Mouse (Mus musculus) ovary, postnatal 36 days (tissue): Measurements from ENCODE around the gene Gdf2.

ENCODE experiments used
- DNase-seq: peaks from one replicate; pipeline ENCODE4 v3.0.0; 2022; ENCODE audit warnings: low spot score, mixed read lengths

The Gdf2 gene

DNA sequence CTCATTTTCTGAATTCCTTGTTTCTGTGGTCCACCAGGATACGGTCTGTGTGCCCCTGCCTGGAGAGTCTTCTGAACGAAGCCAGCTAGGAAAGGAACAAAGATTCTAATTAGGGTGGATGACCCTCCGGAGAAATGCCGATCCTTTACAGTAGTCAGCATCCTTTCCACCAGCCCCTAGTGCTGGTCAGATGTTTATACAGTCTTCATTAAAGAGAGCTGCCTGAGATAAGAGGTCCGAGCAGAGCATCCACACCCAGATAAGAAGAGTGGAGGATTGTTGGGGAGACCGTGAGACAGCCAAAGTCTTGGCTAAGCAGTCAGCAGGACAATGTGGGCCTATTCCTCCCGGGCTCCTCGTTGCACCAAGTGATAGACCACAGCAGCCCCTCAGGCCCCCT is at the start of gene Gdf2:
Gene Gdf2 (plus strand): TSS at position 301 of the 400 bp plus-strand sequence.
- no peak for DNase-seq

DNA sequence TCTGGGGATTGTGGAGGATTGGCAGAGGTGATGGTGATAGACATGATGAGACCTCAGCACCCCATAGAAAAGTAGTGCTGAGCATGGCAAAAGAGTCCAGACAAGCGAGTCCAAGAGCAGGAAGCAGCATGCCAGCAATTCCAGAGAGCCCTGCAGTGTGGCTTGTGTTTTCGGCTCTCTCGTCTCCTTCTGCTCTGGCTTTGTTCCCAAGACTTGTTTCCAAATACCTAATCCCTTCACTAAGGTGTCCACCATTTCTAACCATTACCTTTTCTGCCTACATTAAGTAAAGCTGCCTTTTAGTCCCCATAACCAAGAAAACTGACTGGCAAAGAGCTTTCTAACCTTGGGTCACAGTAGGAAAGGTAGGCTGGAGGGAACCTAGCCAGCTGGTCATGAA is 49.3 kb upstream of the Gdf2 start:
- DNase-seq = no peak

DNA sequence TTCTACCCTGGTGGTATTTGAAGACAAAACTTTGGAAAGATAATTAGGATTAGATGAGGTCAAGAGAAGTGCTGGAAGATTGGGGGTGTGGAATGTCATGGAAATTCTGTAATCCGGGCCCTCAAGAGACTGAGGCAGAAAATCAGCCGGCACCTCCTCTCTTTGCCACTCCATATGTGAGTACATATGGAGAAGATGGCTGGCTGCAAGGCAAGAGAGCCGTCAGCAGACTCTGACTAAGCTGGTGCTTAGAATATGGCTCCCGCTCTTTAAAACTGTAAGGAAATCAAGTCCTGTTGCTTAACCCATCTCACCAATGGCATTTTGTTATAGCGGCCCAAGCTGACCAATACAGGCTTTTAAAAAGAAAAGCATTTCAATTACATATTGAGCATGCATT is 45.1 kb upstream of the Gdf2 start:
- no peak for DNase-seq

DNA sequence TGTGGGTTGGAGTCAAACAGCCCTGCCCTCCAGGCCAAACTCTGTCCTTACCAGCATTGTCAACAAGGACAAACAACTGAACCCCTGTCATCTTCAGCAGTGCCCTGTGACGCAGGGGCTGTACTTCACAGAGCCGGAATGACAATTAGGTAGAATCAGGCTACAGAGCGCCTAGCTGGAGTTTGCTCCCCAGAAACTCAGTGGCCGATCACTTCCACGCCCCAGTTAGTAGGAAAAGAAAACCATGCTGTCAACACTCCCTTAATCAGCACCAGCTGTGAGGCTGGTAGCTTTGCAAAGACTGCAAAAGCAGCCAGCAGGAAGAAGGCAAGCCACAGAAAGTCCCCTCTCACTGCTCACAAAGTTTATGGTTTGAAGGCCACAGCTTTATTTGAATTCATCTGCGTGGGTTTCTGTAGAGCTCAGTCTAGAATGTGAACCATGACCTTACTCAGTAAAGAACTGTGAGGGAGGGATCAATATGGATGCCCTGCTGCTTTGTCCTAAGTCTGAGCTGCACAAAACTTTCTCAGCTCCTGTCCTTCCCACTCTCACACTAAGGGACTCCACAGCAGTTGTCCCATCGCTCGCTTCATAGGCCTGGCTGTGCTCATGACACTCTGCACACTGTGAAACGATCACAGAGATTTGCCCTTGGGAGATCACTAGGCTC is 44.1 kb upstream of the Gdf2 start:
- DNase-seq = no peak

DNA sequence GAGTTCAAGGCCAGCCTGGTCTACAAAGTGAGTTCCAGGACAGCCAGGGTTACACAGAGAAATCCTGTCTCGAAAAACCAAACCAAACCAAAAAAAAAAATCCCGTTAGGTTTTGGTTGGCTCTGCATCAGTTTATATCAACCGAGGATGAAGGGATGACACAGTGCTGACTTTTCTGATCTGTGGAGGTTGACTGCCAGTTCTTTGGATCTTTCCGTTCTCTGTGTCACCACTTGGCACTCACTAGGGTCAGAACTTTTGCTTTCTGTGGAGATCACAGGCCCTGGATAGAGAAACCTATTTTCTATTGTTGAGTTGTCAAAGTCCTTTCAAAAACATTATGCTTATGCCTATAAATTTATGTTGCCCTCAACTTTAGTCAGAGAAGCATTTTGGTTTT is 38.1 kb upstream of the Gdf2 start:
- DNase-seq = no peak

DNA sequence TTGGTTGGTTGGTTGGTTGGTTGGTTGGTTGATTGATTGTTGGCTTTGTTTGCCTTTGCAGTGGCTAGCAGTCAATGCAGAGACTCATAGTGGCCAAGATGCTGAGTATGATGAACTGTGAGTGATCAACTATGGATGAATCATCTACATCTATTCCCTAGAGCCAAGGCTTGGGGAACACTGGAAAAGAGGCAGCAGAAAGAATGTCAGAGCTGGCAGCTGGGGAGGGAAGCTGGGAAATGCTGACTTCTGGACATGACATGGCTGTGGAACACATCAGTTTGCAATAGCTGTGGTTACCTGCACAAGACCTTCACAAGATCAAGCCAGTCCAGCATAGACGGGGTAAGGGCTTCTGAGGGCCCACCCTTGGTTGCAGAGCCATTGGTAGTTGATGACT is 37.6 kb upstream of the Gdf2 start:
- no peak for DNase-seq

DNA sequence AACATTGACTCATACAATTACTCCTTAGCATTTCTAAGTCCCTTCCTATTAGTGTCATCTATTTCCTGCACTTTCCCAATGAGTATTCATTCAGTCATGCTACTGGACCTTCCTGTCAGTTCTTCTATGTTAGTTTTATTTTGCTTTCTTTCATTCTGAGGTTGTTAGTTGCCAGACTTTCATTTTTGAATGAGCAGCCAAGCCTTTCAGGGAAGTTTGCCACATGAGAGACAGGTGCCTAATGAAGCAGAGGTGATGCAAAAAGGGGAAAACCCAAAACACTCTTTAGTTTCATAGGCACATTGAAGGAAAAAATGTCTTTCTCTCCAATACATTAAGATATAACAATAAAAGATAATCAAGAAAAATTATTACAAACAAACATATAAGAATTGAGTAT is 36.0 kb upstream of the Gdf2 start:
- DNase-seq = no peak

DNA sequence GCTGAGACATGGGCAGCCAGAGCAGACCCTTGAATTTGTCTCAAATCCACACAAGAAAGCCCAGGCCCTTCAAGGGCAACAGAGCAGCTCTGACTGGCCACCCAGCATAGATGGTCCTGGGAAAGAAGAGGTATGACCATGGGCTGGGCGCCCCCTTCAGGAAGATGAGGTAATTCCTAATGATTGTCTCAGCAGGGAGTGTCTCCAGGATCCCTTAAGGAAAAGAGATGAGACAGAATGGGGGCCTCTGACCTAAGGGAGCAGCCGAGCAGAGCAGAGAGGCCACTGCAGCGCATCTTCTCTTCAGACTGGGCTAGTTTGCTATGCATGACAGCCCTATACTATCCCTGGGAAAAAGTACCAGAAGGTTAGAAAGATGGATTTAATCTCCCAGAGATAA is 27.1 kb upstream of the Gdf2 start:
- peak; percentile 49 for DNase-seq

DNA sequence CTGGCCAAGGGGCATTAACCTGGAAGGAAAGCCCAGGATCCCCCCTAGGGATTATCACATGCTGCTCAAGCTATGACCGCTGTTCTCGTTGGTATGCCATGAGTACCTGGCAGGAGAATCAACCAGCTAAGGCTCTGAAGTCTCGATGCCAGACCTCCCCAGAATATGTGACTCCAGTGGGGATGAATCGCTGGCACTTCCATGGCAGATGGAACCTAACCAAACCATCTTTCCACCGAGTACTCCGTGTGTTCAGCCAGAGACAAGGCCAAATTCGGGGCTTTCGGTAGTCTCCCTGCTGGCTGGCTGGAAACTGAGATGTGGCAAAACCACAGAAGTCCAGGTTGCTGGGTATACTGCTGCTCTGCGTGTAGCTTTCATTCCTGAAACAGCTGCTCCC is 26.6 kb upstream of the Gdf2 start:
- DNase-seq = no peak

DNA sequence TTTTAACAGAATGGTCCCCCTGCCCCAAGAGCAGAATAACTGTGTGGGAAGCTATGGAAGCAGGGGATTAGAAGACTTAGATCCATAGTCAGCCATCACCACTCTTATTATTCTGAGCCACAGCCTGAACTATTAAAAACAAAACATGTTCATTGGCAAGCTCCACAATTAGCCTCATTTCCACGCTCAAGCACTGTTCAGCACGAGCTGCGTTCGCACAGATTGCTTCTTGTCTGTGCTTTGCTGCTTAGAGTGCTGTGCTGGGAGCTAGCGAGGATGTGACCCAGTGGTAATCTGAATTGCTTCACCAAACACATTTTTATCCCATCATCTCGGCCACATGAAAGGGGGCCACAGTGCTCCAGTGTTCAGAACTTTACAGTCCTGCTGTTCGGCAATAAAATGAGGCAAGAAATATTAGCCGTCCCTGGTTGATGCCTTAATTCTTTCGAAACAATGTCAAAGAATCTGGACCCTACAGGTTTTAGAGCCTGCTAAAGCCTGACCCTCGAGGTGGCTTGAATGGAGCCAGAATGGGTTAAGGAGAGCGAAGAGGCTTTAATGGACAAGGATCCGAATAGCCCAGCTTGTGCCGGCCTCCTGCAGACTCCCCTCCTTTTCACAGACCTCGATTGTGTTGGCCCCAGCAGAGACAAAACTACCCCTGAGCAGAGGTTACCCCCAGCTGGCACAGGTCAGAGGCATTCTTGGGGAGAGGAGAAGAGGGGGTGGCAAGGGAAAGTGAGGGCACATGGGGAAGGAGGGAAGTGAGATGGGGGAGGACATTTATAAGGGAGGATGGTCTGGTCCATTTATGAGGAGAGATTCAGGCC is 19.9 kb upstream of the Gdf2 start:
- no peak for DNase-seq

DNA sequence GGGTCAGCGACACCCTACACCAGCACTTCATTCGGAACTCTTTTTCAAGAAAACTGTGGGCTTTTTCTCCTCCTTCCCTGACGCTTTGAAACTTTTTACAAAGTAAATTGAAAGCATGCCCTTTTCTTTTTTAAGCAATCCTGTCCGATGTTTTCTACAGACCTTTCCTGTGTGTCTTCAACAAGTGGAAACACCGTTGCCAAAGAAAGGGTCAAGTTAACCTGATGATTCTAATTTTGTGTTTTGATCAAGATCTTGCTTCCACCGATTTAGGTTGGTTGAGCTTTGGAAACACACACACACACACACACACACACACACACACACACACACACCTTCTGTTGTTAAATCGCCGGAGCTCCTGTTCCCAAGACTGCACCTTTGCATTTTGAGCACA is 18.1 kb upstream of the Gdf2 start:
- DNase-seq = no peak

DNA sequence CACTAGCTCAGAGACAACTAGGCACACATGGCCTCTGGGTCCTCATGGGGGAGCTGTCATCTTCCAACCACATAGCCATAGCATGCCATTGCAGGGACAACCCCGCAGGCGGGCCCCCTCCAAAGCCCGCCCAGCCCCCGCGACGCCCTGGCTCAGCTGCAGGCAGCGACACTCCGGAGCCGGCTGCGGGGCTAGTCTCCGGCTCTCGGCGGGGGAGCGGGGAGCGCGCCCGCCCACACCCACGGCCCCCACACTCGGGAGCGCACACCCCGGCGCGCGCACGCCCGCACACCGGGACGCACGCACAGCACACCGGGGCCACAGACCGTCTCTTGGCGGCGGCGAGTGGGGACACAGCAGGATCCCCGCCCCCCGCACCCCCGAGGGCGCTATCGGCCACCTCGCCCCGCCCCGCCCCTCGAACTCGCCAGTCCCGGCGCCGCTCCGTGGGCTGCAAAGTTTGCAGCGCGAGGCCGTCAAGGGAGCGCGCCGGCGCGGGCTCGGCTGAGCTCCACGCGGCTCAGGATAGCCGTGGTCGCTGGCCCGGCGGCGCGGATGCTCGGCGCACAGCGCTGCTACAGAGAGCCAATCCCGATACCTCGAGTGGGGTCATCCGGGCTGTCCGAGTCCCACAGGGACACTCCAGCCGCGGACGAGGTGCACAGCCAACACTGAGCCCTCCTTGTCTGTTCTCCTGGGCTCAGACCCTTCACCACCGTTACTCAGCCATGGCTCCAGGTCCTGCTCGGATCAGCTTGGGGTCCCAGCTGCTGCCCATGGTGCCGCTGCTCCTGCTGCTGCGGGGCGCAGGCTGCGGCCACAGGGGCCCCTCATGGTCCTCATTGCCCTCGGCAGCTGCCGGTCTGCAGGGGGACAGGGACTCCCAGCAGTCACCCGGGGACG is 17.4 kb upstream of the Gdf2 start, which contains the start of gene Gdf10:
Gene Gdf10 (plus strand): TSS at position 420 of the 903 bp plus-strand sequence.
- peak; percentile 54 for DNase-seq

DNA sequence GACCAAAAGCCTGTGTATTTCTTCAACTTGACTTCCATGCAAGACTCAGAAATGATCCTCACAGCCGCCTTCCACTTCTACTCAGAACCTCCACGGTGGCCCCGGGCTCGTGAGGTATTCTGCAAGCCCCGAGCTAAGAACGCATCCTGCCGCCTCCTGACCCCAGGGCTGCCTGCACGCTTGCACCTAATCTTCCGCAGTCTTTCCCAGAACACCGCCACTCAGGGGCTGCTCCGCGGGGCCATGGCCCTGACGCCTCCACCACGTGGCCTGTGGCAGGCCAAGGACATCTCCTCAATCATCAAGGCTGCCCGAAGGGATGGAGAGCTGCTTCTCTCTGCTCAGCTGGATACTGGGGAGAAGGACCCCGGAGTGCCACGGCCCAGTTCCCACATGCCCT is 9.0 kb upstream of the Gdf2 start:
- DNase-seq = no peak

DNA sequence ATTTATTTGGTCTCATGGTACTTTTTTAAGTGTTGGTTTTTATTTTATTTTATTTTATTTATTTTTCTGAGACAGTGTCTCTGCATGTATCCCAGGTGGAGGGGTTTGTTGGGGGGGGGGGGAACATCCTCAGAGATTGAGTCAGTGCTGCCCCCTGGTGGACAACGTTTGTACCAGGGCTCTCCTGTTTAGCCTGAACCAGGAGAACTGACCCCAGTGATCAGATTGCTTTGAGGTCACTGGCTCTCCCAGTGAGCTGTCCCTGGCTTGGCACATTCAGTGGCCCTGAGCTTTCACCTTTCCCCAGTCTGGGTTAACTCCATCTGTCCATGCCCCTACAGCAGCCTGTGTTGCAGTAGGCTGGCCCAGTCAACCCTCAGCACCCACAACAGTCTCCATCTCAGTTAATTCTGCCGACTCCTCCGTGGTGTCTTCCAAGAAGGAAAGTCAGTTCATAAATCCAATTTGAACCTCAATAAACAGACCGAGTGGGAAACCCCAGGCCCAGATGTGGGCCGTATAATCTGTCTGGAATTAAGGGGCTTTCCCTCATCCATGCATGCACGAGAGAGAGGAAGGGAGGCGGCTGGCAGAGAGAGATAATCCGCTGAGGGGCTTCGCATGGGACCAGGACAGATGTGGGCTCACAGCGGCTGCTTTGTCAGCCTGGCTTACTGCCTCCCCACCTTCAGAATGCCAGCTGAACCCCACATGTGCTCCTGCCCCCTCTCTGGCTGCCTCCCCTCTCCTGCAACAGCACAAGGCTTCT is 7.7 kb upstream of the Gdf2 start:
- peak; percentile 62 for DNase-seq

DNA sequence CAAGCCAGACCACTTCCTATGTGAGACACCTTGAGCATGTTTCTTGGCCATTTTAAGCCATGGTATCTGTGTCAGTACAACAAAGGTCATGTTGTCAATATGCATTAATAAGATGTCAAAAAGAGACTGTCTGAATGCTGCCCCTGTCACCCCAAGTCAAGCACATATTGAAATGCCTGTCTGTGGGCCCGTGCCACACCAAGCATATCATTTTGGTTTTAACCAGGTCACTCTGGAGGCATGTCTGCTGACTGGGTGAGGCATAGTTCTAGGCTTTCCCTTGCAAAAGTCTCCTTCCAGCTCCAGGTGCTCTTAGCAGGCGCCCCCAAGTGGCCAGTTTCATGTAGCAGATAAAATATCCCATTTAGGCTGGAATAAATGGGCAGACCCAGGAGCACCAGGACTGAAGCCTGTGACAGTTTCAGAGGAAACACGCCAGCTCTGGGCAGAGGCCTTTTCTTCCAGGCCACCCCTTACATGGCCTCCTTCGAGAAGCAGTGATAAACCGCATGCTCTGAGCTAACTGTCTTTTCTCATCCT is 7.0 kb upstream of the Gdf2 start:
- DNase-seq = peak; percentile 32

DNA sequence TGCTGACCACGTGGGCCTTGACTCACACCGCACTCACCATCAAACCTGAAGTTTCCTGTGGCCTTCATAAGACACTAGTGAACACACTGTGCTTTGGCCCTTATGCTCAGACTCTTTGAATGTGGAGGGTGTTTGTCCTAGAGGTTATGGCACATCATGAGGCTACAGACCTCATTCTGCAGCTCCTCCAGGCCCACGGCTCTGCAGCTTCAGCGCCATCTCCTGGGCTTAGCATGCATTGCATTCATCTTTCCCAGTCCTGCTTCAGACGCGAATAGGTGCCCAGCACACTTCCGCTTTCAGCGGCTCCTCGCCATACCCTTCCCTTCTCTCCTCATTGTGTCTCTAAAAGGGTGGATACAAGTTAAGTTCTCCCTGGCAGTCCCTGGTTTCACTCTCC is 1.7 kb upstream of the Gdf2 start:
- peak; percentile 65 for DNase-seq

DNA sequence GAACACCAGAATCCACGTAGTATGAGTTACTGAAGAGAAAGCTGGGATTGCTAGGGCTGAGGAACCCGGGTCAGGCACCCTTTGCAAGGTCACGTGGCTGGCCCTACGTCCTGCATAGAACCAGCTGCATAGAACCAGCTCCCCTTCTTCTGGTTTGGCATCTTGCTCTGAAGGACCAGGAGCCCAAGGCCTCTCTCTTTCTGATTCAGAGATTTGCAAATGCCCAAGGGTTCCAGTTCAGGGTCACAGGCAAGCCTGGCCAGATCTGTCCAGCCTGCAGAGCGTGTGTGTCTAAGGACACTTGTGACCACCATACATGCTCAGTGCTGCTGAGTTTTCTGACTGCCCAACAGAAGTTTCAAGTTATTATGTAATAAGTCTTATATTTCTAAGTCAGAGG is 1.4 kb downstream of the Gdf2 start:
- DNase-seq = no peak

DNA sequence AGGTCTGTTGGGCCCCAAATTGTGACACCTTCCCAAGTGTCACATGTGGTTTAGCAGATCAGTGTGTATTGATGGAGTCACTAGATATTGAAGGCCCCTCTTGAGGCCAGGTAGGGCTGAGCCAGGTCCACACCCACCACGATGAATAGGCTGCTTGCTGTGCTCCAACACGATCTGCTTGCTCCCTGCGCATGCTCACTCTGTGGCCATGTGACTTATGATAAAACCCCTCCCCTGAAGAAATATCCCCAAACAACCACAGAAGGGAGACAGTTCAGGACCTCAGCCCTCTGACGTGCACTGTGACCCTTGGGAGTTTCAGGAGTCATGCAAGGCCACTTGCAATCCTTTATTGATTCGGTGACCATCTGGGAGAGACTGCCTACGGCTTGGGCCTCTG is 5.3 kb downstream of the Gdf2 start:
- no peak for DNase-seq

DNA sequence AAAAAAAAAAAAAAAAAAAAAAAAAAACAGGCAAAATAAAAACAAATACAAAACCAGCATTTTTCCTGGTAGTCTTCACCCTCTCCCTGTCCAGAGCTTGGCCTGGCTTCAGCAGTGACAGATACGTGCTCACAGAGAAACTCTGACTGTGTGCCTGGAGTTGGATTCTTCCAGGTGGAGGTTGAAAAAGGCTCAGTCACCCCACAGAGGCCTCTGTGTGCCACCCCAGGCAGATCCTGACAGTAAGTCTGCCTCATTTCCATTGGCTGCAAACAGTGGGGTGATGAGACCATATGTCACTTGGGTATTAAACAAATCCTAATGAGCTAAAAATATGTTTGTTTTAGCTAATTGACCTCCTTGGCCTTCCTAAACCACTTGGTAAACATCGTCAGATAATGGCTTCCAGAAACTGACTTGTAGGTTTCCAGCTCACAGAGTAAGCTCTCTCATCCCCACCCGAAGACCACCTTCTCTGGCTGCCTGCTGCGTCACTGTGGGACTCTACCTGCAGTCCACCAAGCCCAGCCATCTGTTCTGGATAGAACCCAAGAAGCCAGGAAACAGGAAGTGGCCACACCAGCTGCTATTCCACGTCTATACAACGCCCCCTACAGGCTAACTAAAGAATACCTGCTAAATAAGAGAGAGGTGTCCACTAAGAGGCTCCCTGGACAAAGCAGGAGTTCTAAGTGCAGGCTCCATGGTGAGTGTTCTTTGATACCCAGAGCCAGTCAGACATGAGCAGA is 11.6 kb downstream of the Gdf2 start:
- DNase-seq = no peak

DNA sequence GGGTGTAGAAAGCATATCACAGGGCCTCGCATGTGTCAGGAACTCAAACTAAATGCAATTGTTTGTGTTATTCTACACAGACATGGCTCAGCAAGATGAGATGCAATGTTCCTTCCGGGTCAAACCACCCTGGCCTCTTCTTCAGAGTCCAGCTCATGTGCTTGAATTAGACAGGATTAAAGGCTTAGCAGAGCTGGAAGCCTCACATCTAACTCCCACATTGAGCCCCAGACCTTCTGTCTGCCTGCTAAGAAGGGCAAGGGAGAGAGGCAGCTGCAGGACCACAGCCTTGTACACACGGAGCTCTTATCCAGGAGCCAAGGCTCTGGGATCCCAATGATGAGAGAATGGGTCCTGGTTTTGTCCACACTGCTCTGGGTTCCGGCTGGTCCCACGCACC is 12.9 kb downstream of the Gdf2 start, which contains the start of gene Rbp3:
Gene Rbp3 (plus strand): TSS at position 243 of the 400 bp plus-strand sequence.
- DNase-seq = no peak

DNA sequence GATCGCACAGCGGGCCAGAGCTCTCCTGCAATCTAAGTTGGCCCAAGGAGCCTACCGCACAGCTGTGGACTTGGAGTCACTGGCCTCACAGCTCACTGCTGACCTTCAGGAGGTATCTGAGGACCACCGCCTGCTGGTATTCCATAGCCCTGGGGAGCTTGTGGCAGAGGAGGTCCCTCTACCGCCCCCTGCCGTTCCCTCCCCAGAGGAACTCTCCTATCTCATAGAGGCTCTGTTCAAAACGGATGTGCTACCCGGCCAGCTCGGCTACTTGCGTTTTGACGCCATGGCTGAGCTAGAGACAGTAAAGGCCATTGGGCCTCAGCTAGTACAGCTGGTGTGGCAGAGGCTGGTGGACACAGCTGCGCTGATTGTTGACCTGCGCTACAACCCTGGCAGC is 15.2 kb downstream of the Gdf2 start:
- no peak for DNase-seq
